8 mouse cellular contexts compared by ENCODE assay signal in genomic region chrX:70384917-70385275, GRCm38 (mm10). TPM values are rescaled to one million over a fixed set of nuclear protein-coding genes. Genes with fewer than 3 reads are reported as not detected.
DNase-seq lines count a peak whose midpoint lies in the region; ATAC-seq and TF ChIP-seq lines count a peak whose summit lies in the region.

No protein-coding gene starts in this region.

- H3K4me2 ChIP-seq in kidney, postnatal 0 days (ENCODE audit: low read length), result peak overlapping the region; percentile 51
- H3K4me2 ChIP-seq in hindbrain, postnatal 0 days (ENCODE audit: low read depth, low read length), result peak overlapping the region; percentile 58
- H3K4me2 ChIP-seq in midbrain, postnatal 0 days (ENCODE audit: low read depth, low read length, poor library complexity, severe bottlenecking), result peak overlapping the region; percentile 54

- intact Hi-C loops in left cerebral cortex, postnatal 36 days (cut with DNase I), result loop anchor here (1.0 to 5.0 kb wide), 2 partner anchors 92 to 182 kb away; partner anchors contain the start of gene Tmem185a

- no peaks in the 10 kb centered on the region for H3K9me3 ChIP-seq in kidney, postnatal 0 days (replicated peaks; ENCODE audit: low read length)
- no peaks in the 10 kb centered on the region for H3K9me3 ChIP-seq in embryonic facial prominence, embryonic 10.5 days
- H3K9me3 ChIP-seq in hindbrain, postnatal 0 days (ENCODE audit: low read length), result no peaks in the 10 kb centered on the region
- no peaks in the 10 kb centered on the region for H3K9me3 ChIP-seq in midbrain, postnatal 0 days (ENCODE audit: low read length)

- peak overlapping the region; percentile 90; the same call in 1 of the 2 replicates for H3K27ac ChIP-seq in kidney, postnatal 0 days
- H3K27ac ChIP-seq in embryonic facial prominence, embryonic 10.5 days (replicated peaks), result peak overlapping the region; percentile 82; the same call in 1 of the 2 replicates
- H3K27ac ChIP-seq in hindbrain, postnatal 0 days, result peak overlapping the region; percentile 73
- peak overlapping the region; percentile 75; the same call in 1 of the 2 replicates for H3K27ac ChIP-seq in midbrain, postnatal 0 days (ENCODE audit: low read depth, low read length)

- H3K27me3 ChIP-seq in kidney, postnatal 0 days (ENCODE audit: insufficient read depth, low read length), result no peaks in the 10 kb centered on the region
- no peaks in the 10 kb centered on the region for H3K27me3 ChIP-seq in embryonic facial prominence, embryonic 10.5 days (replicated peaks; ENCODE audit: low read depth, poor library complexity, severe bottlenecking)
- no peaks in the 10 kb centered on the region for H3K27me3 ChIP-seq in hindbrain, postnatal 0 days (ENCODE audit: insufficient read depth, low read length)
- H3K27me3 ChIP-seq in midbrain, postnatal 0 days (ENCODE audit: insufficient read depth, low read length), result no peaks in the 10 kb centered on the region

- 49% methylated on average over 3 of the region's 3 CpGs for WGBS in kidney, postnatal 0 days
- 52% methylated on average over 3 of the region's 3 CpGs for WGBS in embryonic facial prominence, embryonic 10.5 days
- 53% methylated on average over 3 of the region's 3 CpGs for WGBS in hindbrain, postnatal 0 days
- 51% methylated on average over 3 of the region's 3 CpGs for WGBS in midbrain, postnatal 0 days

- H3K4me1 ChIP-seq in kidney, postnatal 0 days (replicated peaks; ENCODE audit: insufficient read depth, low read length), result no peaks in the 10 kb centered on the region
- H3K4me1 ChIP-seq in embryonic facial prominence, embryonic 10.5 days, result peaks cover 2% of the 10 kb centered on the region; the same call in 1 of the 2 replicates
- H3K4me1 ChIP-seq in hindbrain, postnatal 0 days (ENCODE audit: insufficient read depth, low read length), result no peaks in the 10 kb centered on the region
- no peaks in the 10 kb centered on the region for H3K4me1 ChIP-seq in midbrain, postnatal 0 days (ENCODE audit: insufficient read depth, low read length)

- H3K4me3 ChIP-seq in kidney, postnatal 0 days (replicated peaks; ENCODE audit: low read depth, low read length), result peak overlapping the region; percentile 45
- peak overlapping the region; percentile 66 for H3K4me3 ChIP-seq in embryonic facial prominence, embryonic 10.5 days
- H3K4me3 ChIP-seq in hindbrain, postnatal 0 days (ENCODE audit: low read length), result peak overlapping the region; percentile 47
- H3K4me3 ChIP-seq in midbrain, postnatal 0 days (ENCODE audit: low read depth, low read length), result peak overlapping the region; percentile 43

- DNase-seq in kidney, postnatal 0 days (ENCODE audit: low spot score), result no peak
- DNase-seq in kidney, postnatal 36 days, result no peak
- no peak for DNase-seq in embryonic facial prominence, embryonic 10.5 days (ENCODE audit: low spot score)
- no peak for DNase-seq in hindbrain, postnatal 0 days (ENCODE audit: low spot score)
- DNase-seq in midbrain, postnatal 0 days (ENCODE audit: low spot score), result no peak
- no peak for DNase-seq in yolk sac, embryonic 10.5 days (ENCODE audit: low spot score)
- DNase-seq in adrenal gland, postnatal 25 days, result no peak
- DNase-seq in left cerebral cortex, postnatal 36 days (ENCODE audit: low spot score in 2 of 2), result no peak

- H3K9ac ChIP-seq in kidney, postnatal 0 days (ENCODE audit: low read depth, low read length), result no peak overlapping the region; the same call in 1 of the 2 replicates
- H3K9ac ChIP-seq in hindbrain, postnatal 0 days (replicated peaks; ENCODE audit: low read length), result peak overlapping the region; percentile 46; the same call in 1 of the 2 replicates
- peak overlapping the region; percentile 46; the same call in 1 of the 2 replicates for H3K9ac ChIP-seq in midbrain, postnatal 0 days (replicated peaks; ENCODE audit: low read length, poor library complexity, severe bottlenecking)

- H3K36me3 ChIP-seq in kidney, postnatal 0 days (ENCODE audit: insufficient read depth, low read length), result no peaks in the 10 kb centered on the region
- peaks cover 16% of the 10 kb centered on the region for H3K36me3 ChIP-seq in embryonic facial prominence, embryonic 10.5 days (replicated peaks)
- no peaks in the 10 kb centered on the region for H3K36me3 ChIP-seq in hindbrain, postnatal 0 days (ENCODE audit: insufficient read depth, low read length)
- H3K36me3 ChIP-seq in midbrain, postnatal 0 days (ENCODE audit: insufficient read depth, low read length), result no peaks in the 10 kb centered on the region

- ATAC-seq in kidney, postnatal 0 days (replicated peaks; ENCODE audit: low FRiP score, low read depth), result no peak
- no peak; the same call in 1 of the 2 replicates for ATAC-seq in hindbrain, postnatal 0 days
- ATAC-seq in midbrain, postnatal 0 days (ENCODE audit: low FRiP score), result peak; percentile 41

- TF ChIP-seq CTCF in kidney, postnatal 0 days (IDR thresholded peaks at IDR 0.05; ENCODE audit: low read depth), result no peak
- TF ChIP-seq CTCF in hindbrain, postnatal 0 days (IDR thresholded peaks at IDR 0.05; ENCODE audit: low read depth), result no peak
- TF ChIP-seq CTCF in midbrain, postnatal 0 days (IDR thresholded peaks at IDR 0.05), result no peak

RNA-seq across cellular contexts. Expression of gene 1110012L19Rik, which starts 0.8 kb away (rescaled TPM):
- 39.8 and 42.2 TPM in 2 replicates for polyA plus RNA-seq in kidney, postnatal 0 days (2015; fragmentation: Nextera tagmentation; extraction: Ambion mirVana)
- 26.3 and 28.4 TPM in 2 replicates for polyA plus RNA-seq in embryonic facial prominence, embryonic 10.5 days (2016; fragmentation: Nextera tagmentation; extraction: Ambion mirVana)
- 15.1 and 15.7 TPM in 2 replicates for total RNA-seq in hindbrain, postnatal 0 days (2014; rRNA removed)
- 40.5 and 42.0 TPM in 2 replicates for polyA plus RNA-seq in hindbrain, postnatal 0 days (2015; fragmentation: Nextera tagmentation; extraction: Ambion mirVana)
- total RNA-seq in midbrain, postnatal 0 days (2014; rRNA removed), result 20.2 and 22.2 TPM in 2 replicates
- 42.3 and 44.6 TPM in 2 replicates for polyA plus RNA-seq in midbrain, postnatal 0 days (2015; fragmentation: Nextera tagmentation; extraction: Ambion mirVana)
- total RNA-seq in adrenal gland, postnatal 25 days (2021), result 18.1 and 19.9 TPM in 2 replicates
- total RNA-seq in left cerebral cortex, postnatal 36 days (2021), result 10 to 100 TPM; 12.3 to 12.5 TPM

RNA-seq across cellular contexts. Expression of gene Ids, which starts 20.0 kb away (rescaled TPM):
- 4.3 and 4.4 TPM in 2 replicates for polyA plus RNA-seq in kidney, postnatal 0 days (2015; fragmentation: Nextera tagmentation; extraction: Ambion mirVana)
- polyA plus RNA-seq in embryonic facial prominence, embryonic 10.5 days (2016; fragmentation: Nextera tagmentation; extraction: Ambion mirVana), result 1.5 and 1.6 TPM in 2 replicates
- 108 and 126 TPM in 2 replicates for total RNA-seq in hindbrain, postnatal 0 days (2014; rRNA removed)
- polyA plus RNA-seq in hindbrain, postnatal 0 days (2015; fragmentation: Nextera tagmentation; extraction: Ambion mirVana), result 20.8 and 22.0 TPM in 2 replicates
- 153 and 189 TPM in 2 replicates for total RNA-seq in midbrain, postnatal 0 days (2014; rRNA removed)
- 20.8 and 25.1 TPM in 2 replicates for polyA plus RNA-seq in midbrain, postnatal 0 days (2015; fragmentation: Nextera tagmentation; extraction: Ambion mirVana)
- 28.6 and 28.8 TPM in 2 replicates for total RNA-seq in adrenal gland, postnatal 25 days (2021)
- 100 to 1,000 TPM; 338 to 341 TPM for total RNA-seq in left cerebral cortex, postnatal 36 days (2021)
